Mouse (Mus musculus) MEL (cell line): ENCODE results near the gene Gabarapl2. TPM values are rescaled to one million over a fixed set of nuclear protein-coding genes. Genes with fewer than 3 reads are reported as not detected.

Experiments used
- DNase-seq: peaks from one replicate; pipeline ENCODE4 v3.0.0; 2011; ENCODE audit warnings: low read depth, low spot score
- H3K27ac ChIP-seq: 2 replicates; pipeline ENCODE4 v1.5.1; 2012; ENCODE audit warnings: low read depth, mild to moderate bottlenecking, control low read depth, low read length, moderate library complexity; ENCODE audit not compliant: control insufficient read depth
- H3K27me3 ChIP-seq, 2 experiments: fragments of 150-350 bp in 1 of 2; sonication (generic) in 1 of 2; 2 replicates each; pipeline ENCODE4 v1.6.1; 2012; ENCODE audit warnings: low read length in 2 of 2, mild to moderate bottlenecking in 2 of 2, improper control_type of control experiment in 1 of 2, moderate library complexity in 1 of 2; ENCODE audit not compliant: insufficient read depth in 2 of 2, control insufficient read depth in 1 of 2
- H3K36me3 ChIP-seq, 2 experiments: 2 replicates each; pipeline ENCODE4 v1.6.1; 2012 to 2014; ENCODE audit warnings: low read length in 2 of 2, improper control_type of control experiment in 1 of 2, inconsistent platforms in 1 of 2, mild to moderate bottlenecking in 1 of 2; ENCODE audit not compliant: insufficient read depth in 2 of 2, control insufficient read depth in 1 of 2
- H3K4me1 ChIP-seq, 2 experiments: fragments of 150-350 bp in 1 of 2; sonication (generic) in 1 of 2; 2 replicates each; pipeline ENCODE4 v1.6.1; 2012; ENCODE audit warnings: low read length in 2 of 2, improper control_type of control experiment in 1 of 2, mild to moderate bottlenecking in 1 of 2; ENCODE audit not compliant: insufficient read depth in 2 of 2, control insufficient read depth in 1 of 2
- H3K4me3 ChIP-seq, 2 experiments: fragments of 150-350 bp in 1 of 2; sonication (generic) in 1 of 2; 2 replicates each; pipeline ENCODE4 v1.5.1; 2012; ENCODE audit warnings: low read depth in 2 of 2, low read length in 2 of 2, mild to moderate bottlenecking in 2 of 2, moderate library complexity in 2 of 2, control low read depth in 1 of 2, improper control_type of control experiment in 1 of 2; ENCODE audit not compliant: control insufficient read depth in 1 of 2, insufficient read depth in 1 of 2
- H3K79me2 ChIP-seq: 2 replicates; pipeline ENCODE4 v1.6.1; 2012; ENCODE audit warnings: mild to moderate bottlenecking, low read length, moderate library complexity; ENCODE audit not compliant: control insufficient read depth, poor library complexity, insufficient read depth
- H3K9ac ChIP-seq: 2 replicates; pipeline ENCODE4 v1.6.1; 2012; ENCODE audit warnings: low read depth, mild to moderate bottlenecking, control low read depth, low read length, moderate library complexity; ENCODE audit not compliant: control insufficient read depth, poor library complexity, severe bottlenecking
- H3K9me3 ChIP-seq: fragments of 150-350 bp; sonication (generic); replicated peaks from 2 replicates; pipeline ENCODE4 v1.6.1; 2012; ENCODE audit warnings: mild to moderate bottlenecking, low read length, improper control_type of control experiment, moderate library complexity; ENCODE audit not compliant: insufficient read depth
- BHLHE40 ChIP-seq: IDR thresholded peaks from 2 replicates; pipeline ENCODE4 v1.6.1; 2012; ENCODE audit warnings: low read depth, mild to moderate bottlenecking, inconsistent platforms, low read length, improper control_type of control experiment, borderline replicate concordance
- CHD1 ChIP-seq: IDR thresholded peaks from 2 replicates; pipeline ENCODE4 v1.6.1; 2012; ENCODE audit warnings: low read depth, mild to moderate bottlenecking, inconsistent platforms, low read length, improper control_type of control experiment
- CHD2 ChIP-seq: IDR thresholded peaks from 2 replicates; pipeline ENCODE4 v1.6.1; 2011; ENCODE audit warnings: low read length, improper control_type of control experiment
- CTCF ChIP-seq, 3 experiments: IDR thresholded peaks in 2 of 3; conservative IDR thresholded peaks in 1 of 3; 2 replicates each; pipeline ENCODE4 v1.5.1; 2011 to 2012; ENCODE audit warnings: low read length in 3 of 3, low read depth in 2 of 3, mild to moderate bottlenecking in 2 of 3, improper control_type of control experiment in 1 of 3, inconsistent platforms in 1 of 3, mixed read lengths in 1 of 3, moderate library complexity in 1 of 3; ENCODE audit not compliant: control insufficient read depth in 1 of 3, insufficient read depth in 1 of 3, poor library complexity in 1 of 3, severe bottlenecking in 1 of 3
- E2F4 ChIP-seq: IDR thresholded peaks from 2 replicates; pipeline ENCODE4 v1.6.1; 2011; ENCODE audit warnings: low read depth, low read length, improper control_type of control experiment, borderline replicate concordance
- ELF1 ChIP-seq: IDR thresholded peaks from 2 replicates; pipeline ENCODE4 v1.6.1; 2014; ENCODE audit warnings: low read depth, mild to moderate bottlenecking, inconsistent platforms, low read length, improper control_type of control experiment, moderate library complexity
- EP300 ChIP-seq, 2 experiments: IDR thresholded peaks; 2 replicates each; pipeline ENCODE4 v1.6.1; 2011; ENCODE audit warnings: improper control_type of control experiment in 2 of 2, low read length in 2 of 2, low read depth in 1 of 2, mild to moderate bottlenecking in 1 of 2
- ETS1 ChIP-seq: IDR thresholded peaks from 2 replicates; pipeline ENCODE4 v1.6.1; 2012; ENCODE audit warnings: low read depth, mild to moderate bottlenecking, inconsistent platforms, low read length, improper control_type of control experiment, moderate library complexity
- GABPA ChIP-seq: IDR thresholded peaks from 2 replicates; pipeline ENCODE4 v1.6.1; 2012; ENCODE audit warnings: low read depth, mild to moderate bottlenecking, inconsistent platforms, low read length, improper control_type of control experiment, moderate library complexity
- GATA1 ChIP-seq: IDR thresholded peaks from 2 replicates; pipeline ENCODE4 v1.6.1; 2011; ENCODE audit warnings: low read depth, low read length, improper control_type of control experiment
- HCFC1 ChIP-seq: IDR thresholded peaks from 2 replicates; pipeline ENCODE4 v1.6.1; 2012; ENCODE audit warnings: low read depth, mild to moderate bottlenecking, inconsistent platforms, low read length, improper control_type of control experiment, moderate library complexity
- JUND ChIP-seq: IDR thresholded peaks from 2 replicates; pipeline ENCODE4 v1.6.1; 2011; ENCODE audit warnings: low read depth, mild to moderate bottlenecking, improper control_type of control experiment, low read length
- MAFK ChIP-seq: IDR thresholded peaks from 2 replicates; pipeline ENCODE4 v1.6.1; 2011; ENCODE audit warnings: low read depth, mild to moderate bottlenecking, low read length, improper control_type of control experiment, borderline replicate concordance
- MAX ChIP-seq: IDR thresholded peaks from 2 replicates; pipeline ENCODE4 v1.6.1; 2011; ENCODE audit warnings: low read length, improper control_type of control experiment
- MAZ ChIP-seq: IDR thresholded peaks from 2 replicates; pipeline ENCODE4 v1.6.1; 2012; ENCODE audit warnings: low read depth, mild to moderate bottlenecking, inconsistent platforms, low read length, improper control_type of control experiment
- MEF2A ChIP-seq: IDR thresholded peaks from 2 replicates; pipeline ENCODE4 v1.6.1; 2014; ENCODE audit warnings: low read depth, mild to moderate bottlenecking, inconsistent platforms, low read length, improper control_type of control experiment; ENCODE audit not compliant: poor library complexity, insufficient replicate concordance, severe bottlenecking; ENCODE audit errors: extremely low read depth
- MXI1 ChIP-seq: IDR thresholded peaks from 2 replicates; pipeline ENCODE4 v1.6.1; 2011; ENCODE audit warnings: mild to moderate bottlenecking, low read depth, low read length, improper control_type of control experiment
- MYB ChIP-seq: IDR thresholded peaks from 2 replicates; pipeline ENCODE4 v1.6.1; 2011; ENCODE audit warnings: mild to moderate bottlenecking, low read depth, low read length, improper control_type of control experiment
- NRF1 ChIP-seq: IDR thresholded peaks from 2 replicates; pipeline ENCODE4 v1.6.1; 2014; ENCODE audit warnings: low read depth, mild to moderate bottlenecking, inconsistent platforms, low read length, improper control_type of control experiment, moderate library complexity; ENCODE audit not compliant: poor library complexity, insufficient read depth, severe bottlenecking
- POLR2AphosphoS2 ChIP-seq: IDR thresholded peaks from 2 replicates; pipeline ENCODE4 v1.6.1; 2011; ENCODE audit warnings: low read length, improper control_type of control experiment
- POLR2AphosphoS5 ChIP-seq: IDR thresholded peaks from 2 replicates; pipeline ENCODE4 v1.6.1; 2012; ENCODE audit warnings: low read depth, borderline replicate concordance, mild to moderate bottlenecking, inconsistent platforms, low read length, moderate library complexity, mixed read lengths
- RAD21 ChIP-seq: IDR thresholded peaks from 2 replicates; pipeline ENCODE4 v1.6.1; 2011; ENCODE audit warnings: mild to moderate bottlenecking, low read depth, low read length, improper control_type of control experiment
- RCOR1 ChIP-seq: IDR thresholded peaks from 2 replicates; pipeline ENCODE4 v1.6.1; 2012; ENCODE audit warnings: low read depth, mild to moderate bottlenecking, inconsistent platforms, low read length, improper control_type of control experiment
- SIN3A ChIP-seq: IDR thresholded peaks from 2 replicates; pipeline ENCODE4 v1.6.1; 2012; ENCODE audit warnings: low read length, improper control_type of control experiment, inconsistent platforms
- TBP ChIP-seq: IDR thresholded peaks from 2 replicates; pipeline ENCODE4 v1.8.0; 2011; ENCODE audit warnings: low read depth, low read length, improper control_type of control experiment
- USF1 ChIP-seq: IDR thresholded peaks from 2 replicates; pipeline ENCODE4 v1.6.1; 2014; ENCODE audit warnings: low read depth, mild to moderate bottlenecking, inconsistent platforms, low read length, improper control_type of control experiment, moderate library complexity
- USF2 ChIP-seq, 2 experiments: IDR thresholded peaks; 2 replicates each; pipeline ENCODE4 v1.6.1; 2011 to 2012; ENCODE audit warnings: improper control_type of control experiment in 2 of 2, low read length in 2 of 2, borderline replicate concordance in 1 of 2, inconsistent platforms in 1 of 2, low read depth in 1 of 2, mild to moderate bottlenecking in 1 of 2; ENCODE audit not compliant: insufficient read depth in 1 of 2
- ZC3H11A ChIP-seq: IDR thresholded peaks from 2 replicates; pipeline ENCODE4 v1.6.1; 2012; ENCODE audit warnings: low read depth, mild to moderate bottlenecking, inconsistent platforms, low read length, improper control_type of control experiment
- ZMIZ1 ChIP-seq: IDR thresholded peaks from 2 replicates; pipeline ENCODE4 v1.6.1; 2012; ENCODE audit warnings: low read depth, mild to moderate bottlenecking, inconsistent platforms, low read length, improper control_type of control experiment, moderate library complexity
- ZNF384 ChIP-seq: IDR thresholded peaks from 2 replicates; pipeline ENCODE4 v1.6.1; 2012; ENCODE audit warnings: low read depth, mild to moderate bottlenecking, inconsistent platforms, low read length, improper control_type of control experiment
- polyA plus RNA-seq, 2 experiments: library from polyadenylated mRNA; stranded (reverse) in 1 of 2; unstranded in 1 of 2; fragments of >175 nt in 1 of 2; fragments of >200 nt in 1 of 2; gene quantifications; 2 replicates each; pipeline versions ENCODE4 v1.2.1 to v1.2.4; 2012; ENCODE audit warnings: low replicate concordance in 2 of 2, low read depth in 1 of 2; ENCODE audit not compliant: insufficient read length in 2 of 2, insufficient read depth in 1 of 2, missing spikeins in 1 of 2
- total RNA-seq: library from RNA; depleted of rRNA; stranded (reverse); fragments of 300-350 nt; gene quantifications from 2 replicates; pipeline ENCODE4 v1.2.3, GENCODE M21; 2012

Gene Gabarapl2
- total and polyA plus RNA-seq, 3 experiments, result 18.4 to 22.5 TPM; not detected in 1

GRCm38 (mm10) chr8:111991278-111991677, 50.8 kb downstream of the Gabarapl2 start:
- no peaks in the 10 kb centered on the region for H3K27me3 ChIP-seq
- TF ChIP-seq HCFC1 (0 out of 2 replicates have a peak, but pooled peaks have one; percentile 18), MEF2A (no peak), CHD1 (no peak)
- no peak overlapping the region for H3K27ac ChIP-seq
- 0 out of 4 replicates have a peak, but pooled peaks cover 2 to 4% of the 10 kb centered on the region in 2 experiments for H3K4me1 ChIP-seq
- peak overlapping the region; percentile 76 to 82 for H3K4me3 ChIP-seq
- DNase-seq, result peak; percentile 22
- peaks cover 4 to 5% of the 10 kb centered on the region in 2 experiments for H3K36me3 ChIP-seq
- no peaks in the 10 kb centered on the region for H3K9me3 ChIP-seq
- H3K79me2 ChIP-seq, result peaks cover 8% of the 10 kb centered on the region
- H3K9ac ChIP-seq, result peak overlapping the region; percentile 83

GRCm38 (mm10) chr8:111992013-111992702, 51.7 kb downstream of the Gabarapl2 start, which contains the start of gene Adat1:
Gene Adat1 (minus strand): TSS chr8:111992302.
- peaks cover 5% of the 10 kb centered on the region in 2 experiments for H3K36me3 ChIP-seq
- peaks cover 8% of the 10 kb centered on the region for H3K79me2 ChIP-seq
- H3K9ac ChIP-seq, result peak within 1 kb of the TSS; percentile 83
- H3K27ac ChIP-seq, result peak within 1 kb of the TSS; percentile 17
- peak; percentile 93 for DNase-seq
- no peaks in the 10 kb centered on the region for H3K9me3 ChIP-seq
- 0 out of 4 replicates have a peak, but pooled peaks cover 2 to 4% of the 10 kb centered on the region in 2 experiments for H3K4me1 ChIP-seq
- H3K27me3 ChIP-seq, result no peaks in the 10 kb centered on the region
- peak within 1 kb of the TSS; percentile 76 to 82 for H3K4me3 ChIP-seq
- TF ChIP-seq E2F4, result no peak
- TF ChIP-seq GATA1, result no peak
- TF ChIP-seq SIN3A, result peak; percentile 93
- no peak for TF ChIP-seq GABPA
- TF ChIP-seq ELF1, result peak; percentile 77
- TF ChIP-seq CHD2, result no peak
- TF ChIP-seq TBP, result peak; percentile 84
- TF ChIP-seq POLR2AphosphoS5, result no peak
- TF ChIP-seq RAD21, result no peak
- no peak for TF ChIP-seq USF2 (IDR thresholded peaks at IDR 0.05; ENCODE audit: borderline replicate concordance in 1 of 2, insufficient read depth in 1 of 2, low read depth in 1 of 2, low read length in 2 of 2)
- TF ChIP-seq ZNF384, result peak; percentile 79
- TF ChIP-seq ZC3H11A, result no peak
- no peak; the same call in 1 of the 2 replicates for TF ChIP-seq MAZ
- no peak for TF ChIP-seq ETS1
- TF ChIP-seq POLR2AphosphoS2, result peak; percentile 92
- TF ChIP-seq NRF1, result 0 out of 2 replicates have a peak, but pooled peaks have one; percentile 42
- no peak for TF ChIP-seq USF1
- TF ChIP-seq MXI1, result peak; percentile 99
- no peak for TF ChIP-seq MYB
- TF ChIP-seq CTCF (IDR thresholded peaks at IDR 0.05 in 2 of 3, conservative IDR thresholded peaks at IDR 0.05 in 1 of 3; ENCODE audit: control insufficient read depth in 1 of 3, insufficient read depth in 1 of 3, low read depth in 2 of 3, low read length in 3 of 3, poor library complexity in 1 of 3, severe bottlenecking in 1 of 3), result no peak
- TF ChIP-seq MAFK, result no peak
- TF ChIP-seq EP300 (IDR thresholded peaks at IDR 0.05; ENCODE audit: low read depth in 1 of 2, low read length in 2 of 2), result no peak
- TF ChIP-seq JUND, result no peak
- TF ChIP-seq BHLHE40, result no peak
- TF ChIP-seq MAX, result peak; percentile 93
- TF ChIP-seq HCFC1, result peak; percentile 99
- no peak for TF ChIP-seq RCOR1
- no peak for TF ChIP-seq ZMIZ1
- no peak for TF ChIP-seq CHD1
